Mouse (Mus musculus) erythroblast, adult 5-6 weeks (primary cell): Measurements from ENCODE around the gene Meltf. TPM values are rescaled to one million over a fixed set of nuclear protein-coding genes. Genes with fewer than 3 reads are reported as not detected.
"Not testable (repeated sequence)": the region's sequence is repeated elsewhere in the genome, so short reads cannot be mapped to it uniquely, and the experiment has no call there.

Experiments used
- ATAC-seq: replicated peaks from 2 replicates; pipeline ENCODE4 v1.8.0; 2016; ENCODE audit warnings: moderate number of reproducible peaks, mild to moderate bottlenecking, moderate TSS enrichment, inconsistent platforms; ENCODE audit not compliant: poor library complexity, low FRiP score, severe bottlenecking
- total RNA-seq, 2 experiments: library from RNA; stranded (forward) in 1 of 2; stranded (reverse) in 1 of 2; fragments of 150-400 nt in 1 of 2; fragments of 200-764, 138-1000 nt in 1 of 2; gene quantifications; 2 replicates each; pipeline versions ENCODE4 v1.2.3 to v1.2.4; 2015 to 2017; ENCODE audit warnings: low replicate concordance in 2 of 2

Meltf gene
- total RNA-seq, 2 experiments from 2014 or later: not detected

DNA sequence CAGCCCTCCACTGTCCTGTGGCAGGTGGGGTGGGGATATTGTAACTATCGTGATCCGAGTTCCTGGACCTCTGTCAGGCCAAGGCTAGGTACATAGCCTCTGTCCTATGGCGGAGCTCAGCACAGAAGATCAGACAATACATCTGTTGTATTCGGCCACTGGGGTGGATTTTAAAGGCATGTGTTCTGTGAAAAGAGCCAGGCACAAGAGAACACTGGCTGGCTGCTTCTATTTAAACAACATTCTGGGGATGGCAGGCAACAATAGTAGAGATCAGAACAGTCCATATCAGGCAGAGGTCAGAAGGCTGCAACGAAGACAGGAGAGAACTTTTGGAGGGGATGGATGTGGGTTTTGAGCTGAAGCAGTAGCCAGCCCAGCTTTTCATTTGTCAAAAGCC, 53.6 kb downstream of the Meltf start:
- ATAC-seq: no peak

DNA sequence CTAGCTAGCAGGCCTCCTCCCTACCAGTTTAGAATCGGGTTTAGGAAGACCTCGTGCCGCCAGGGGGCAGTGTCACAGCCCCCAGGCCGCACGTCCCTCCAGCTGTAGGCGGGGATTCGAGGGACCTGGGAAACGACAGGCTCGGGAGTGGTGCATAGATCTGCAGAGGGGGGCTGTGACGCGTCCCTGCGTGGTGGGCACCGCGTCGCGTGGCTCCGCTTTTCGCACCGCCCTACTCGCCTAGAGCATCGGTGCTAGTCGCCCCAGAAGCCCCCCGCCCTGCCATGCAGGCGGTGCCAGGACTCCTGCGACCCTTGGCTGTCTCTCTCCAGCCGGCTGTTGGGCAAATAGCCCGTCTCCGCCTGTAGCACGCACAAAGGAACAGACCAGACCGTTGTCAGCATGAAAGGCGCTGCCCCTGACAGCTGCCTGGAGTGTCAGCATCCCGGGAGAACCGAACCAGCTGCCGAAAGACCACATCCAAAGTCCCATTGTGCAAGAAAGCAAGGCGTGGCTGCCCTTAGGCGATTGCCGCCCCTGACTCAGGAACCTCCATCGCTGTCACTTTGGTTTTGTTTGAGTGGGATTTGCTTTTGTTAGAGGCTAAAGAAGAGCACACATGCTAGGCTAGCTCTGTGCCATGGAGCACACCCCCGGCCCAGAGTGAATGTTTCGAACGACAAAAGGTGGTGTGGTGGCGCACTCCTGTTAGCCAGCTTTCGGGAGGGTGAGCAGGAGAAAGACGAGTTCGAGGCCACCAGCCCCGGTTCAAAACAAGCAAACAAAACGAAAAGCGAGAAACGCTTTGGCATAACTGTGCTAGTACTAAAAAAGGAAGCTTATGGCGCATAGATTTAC, 54.5 kb downstream of the Meltf start:
- no peak for ATAC-seq

DNA sequence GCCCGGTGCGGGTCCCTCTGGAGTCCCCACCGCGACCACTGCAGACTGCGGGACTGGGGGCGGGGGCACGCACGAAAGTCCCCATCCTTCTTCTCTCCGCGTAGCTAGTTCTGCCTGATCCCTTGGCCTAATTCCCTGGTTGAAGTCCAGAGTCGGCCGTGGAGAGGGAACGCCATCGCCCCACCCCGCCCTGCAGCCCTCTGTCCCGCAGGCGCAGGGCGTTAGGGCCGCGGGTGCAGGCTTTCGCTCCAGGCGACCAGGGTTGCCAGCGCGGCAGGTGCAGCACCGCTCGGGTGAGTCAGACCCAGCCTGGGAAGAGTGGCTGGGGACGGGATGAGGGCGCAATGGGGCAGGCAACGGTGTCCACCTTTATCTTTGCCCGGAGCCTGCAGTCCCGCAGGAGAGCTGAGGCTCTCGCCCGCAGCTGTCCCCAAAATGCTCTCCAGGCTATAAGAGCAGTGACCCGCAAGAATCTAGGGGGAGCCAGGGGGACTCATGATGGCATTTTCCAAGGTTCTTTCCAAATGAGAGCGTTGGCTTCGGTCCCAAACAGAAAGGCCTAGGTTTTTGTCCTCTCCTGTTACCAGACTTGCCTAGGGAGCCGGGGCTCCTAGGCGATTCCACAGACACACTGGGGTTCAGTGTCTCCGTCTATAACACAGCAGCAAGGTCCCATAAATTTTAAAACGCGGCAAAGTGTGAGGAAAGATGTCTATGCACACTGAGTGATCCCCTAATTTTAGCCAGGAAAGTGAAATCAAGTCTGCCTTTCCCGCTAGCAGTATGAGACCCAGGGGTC, 55.3 kb downstream of the Meltf start, which contains the start of gene Pigz:
Gene Pigz (plus strand): TSS at position 101 of the 799 bp plus-strand sequence.
- ATAC-seq: no peak

DNA sequence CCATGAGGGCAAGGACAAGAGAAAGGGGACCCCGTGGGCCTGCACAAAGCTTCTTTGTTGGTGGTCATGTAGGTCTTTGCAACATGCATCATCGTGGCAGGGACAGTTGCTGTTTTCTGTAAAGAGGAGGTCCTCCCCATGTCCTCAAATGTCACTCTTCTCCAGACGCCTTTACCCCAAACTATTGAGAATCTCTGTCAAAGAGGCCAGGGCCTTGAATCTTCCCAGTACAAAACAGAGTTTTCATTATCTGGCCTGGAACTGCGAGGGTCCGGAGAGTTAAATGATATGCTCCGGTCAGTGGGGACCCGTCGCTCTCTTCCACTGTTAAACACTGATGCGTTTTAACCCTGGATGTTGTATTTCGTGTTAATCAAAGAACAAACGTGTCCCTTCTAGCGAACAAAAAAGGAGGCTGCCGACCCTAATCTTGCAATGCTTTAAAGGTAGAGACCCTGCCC, 56.0 kb downstream of the Meltf start:
- no peak for ATAC-seq

DNA sequence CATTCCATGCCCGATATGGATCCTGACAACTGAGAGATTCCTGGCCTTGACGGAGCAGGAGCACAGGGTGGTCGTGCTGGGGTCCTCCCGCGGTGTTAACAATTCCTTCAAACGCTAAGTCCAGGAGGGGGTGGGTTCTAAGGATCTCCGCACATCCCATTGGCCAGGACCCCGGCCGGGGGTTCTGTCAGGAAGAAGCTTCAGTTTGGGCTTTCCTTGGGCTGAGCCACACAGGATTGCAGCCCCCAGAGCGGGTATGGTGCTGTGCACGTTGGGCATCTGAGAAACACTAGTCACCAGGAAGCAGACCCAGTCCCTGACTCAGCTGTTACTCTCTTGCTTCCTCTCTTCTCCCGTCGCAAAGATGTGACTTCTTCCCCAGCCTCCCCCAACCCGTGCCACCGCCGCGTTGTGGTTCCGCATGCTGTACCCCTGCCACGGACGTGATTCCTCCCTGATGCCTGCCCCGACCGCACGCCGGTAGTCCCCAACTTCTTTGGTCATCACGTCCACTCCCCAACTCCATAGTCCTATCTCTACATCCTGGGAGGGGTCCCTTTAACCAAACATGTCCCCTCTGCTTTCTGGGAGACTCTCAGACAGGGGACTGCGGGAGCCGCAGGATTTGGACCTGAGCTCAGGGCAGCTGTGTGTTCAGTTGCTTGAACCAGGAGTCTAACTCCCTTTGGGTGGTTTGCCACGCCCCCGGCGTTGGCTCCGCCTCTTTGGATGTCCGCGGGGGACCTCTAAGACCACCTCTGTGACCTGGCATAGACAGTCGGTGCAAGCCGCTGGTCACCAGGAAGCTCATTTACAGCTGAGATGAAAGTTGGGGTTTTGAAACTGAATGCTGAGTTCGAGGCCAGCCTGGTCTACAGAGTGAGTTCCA, 56.7 kb downstream of the Meltf start:
- no peak for ATAC-seq

DNA sequence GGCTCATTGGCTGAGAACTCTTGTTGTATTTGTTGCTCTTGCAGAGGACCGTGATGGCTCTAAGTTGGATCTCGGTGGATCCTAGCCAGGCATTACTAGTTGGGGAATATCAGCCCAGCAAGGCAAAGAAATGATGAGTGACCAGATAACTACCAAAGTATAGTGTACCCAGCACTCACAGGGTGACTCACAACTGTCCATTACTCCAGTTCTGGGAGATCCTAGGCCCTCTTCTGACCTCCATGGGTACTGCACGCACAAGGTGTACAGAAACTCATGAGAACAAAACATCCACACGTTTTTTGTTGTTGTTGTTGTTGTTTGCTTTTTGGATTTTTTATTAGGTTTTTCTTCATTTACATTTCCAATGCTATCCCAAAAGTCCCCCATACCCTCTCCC, 58.0 kb downstream of the Meltf start:
- ATAC-seq: no peak

DNA sequence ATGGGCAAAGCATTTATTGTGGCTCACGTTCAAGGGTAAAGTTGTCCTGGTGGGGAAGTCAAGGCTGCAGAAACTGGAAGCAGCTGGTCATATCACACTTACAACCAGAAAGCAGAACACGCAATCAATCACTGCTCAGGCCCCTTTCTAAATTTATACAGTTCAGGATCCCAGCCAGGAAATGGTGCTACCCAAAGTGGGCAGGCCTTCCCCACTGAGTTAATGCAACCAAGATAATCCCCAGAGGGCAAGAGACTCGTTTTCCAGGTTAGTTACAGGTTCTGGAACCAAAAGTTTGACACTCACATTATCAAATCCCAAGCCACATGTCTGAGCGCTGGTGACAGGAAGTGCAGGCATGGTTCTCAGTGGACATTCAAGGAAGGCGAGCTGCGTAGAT, 60.2 kb downstream of the Meltf start:
- ATAC-seq: no peak

DNA sequence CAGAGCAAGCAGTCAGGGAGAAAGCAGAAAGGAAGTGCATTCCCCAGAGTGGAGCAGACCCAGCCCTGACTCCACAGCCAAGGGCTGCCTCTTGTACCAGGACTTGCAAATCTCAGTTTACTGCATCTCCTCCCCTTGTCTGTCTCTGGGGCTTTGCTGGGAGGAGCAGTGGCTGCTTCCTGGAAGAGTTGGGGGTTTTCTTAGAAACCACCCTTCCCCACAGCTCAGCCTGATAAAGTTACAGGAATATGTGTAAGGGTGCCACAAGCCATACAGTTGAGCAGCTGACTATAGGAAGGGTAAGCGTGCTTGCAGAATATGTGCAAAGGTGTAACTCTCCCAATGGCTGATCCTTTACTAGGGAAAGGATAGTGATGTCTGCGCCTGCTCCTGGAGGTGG, 62.0 kb downstream of the Meltf start:
- ATAC-seq: no peak

DNA sequence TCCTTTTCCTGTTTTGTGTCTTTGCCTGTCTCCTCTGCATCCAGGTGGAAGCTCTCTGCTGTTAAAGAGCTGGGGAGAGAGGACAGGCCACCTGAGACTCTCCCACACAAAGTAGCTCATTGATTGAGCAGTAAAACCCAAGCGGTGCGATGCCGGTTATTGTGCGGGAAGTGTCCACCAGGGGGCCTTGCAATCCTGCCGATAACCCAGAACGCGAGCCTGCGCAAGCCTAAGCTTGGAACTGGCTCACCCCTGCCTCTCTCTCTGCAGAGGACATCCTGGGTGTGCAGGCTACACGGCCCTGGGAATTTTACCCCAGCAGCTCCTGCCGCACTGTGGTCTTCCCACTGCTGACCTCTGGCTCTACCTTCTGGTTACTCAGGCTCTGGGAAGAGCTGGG, 65.4 kb downstream of the Meltf start:
- peak; percentile 60 for ATAC-seq

DNA sequence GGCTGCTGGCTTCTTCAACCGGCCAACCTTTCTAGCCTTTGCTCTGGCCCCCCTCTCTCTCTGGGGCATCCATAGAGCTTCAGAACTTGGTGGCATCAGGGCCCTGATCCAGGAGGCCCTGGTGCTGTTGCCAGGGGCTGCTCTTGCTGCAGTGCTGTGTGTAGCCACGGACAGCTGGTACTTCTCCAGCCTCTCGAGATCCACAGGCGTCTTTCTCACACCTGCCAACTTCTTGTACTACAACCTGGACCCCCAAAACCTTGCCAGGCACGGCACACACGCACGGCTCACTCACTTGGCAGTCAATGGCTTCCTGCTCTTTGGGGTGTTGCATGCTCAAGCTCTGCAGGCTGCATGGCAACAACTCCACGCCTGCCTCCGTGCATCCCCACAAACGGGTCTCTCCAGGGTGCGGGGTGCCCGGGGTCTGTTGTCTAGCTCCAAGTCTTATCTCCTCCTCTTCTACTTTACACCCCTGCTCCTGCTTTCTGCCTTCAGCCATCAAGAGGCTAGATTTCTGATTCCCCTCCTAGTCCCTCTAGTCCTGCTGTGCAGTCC, 66.2 kb downstream of the Meltf start:
- no peak for ATAC-seq

DNA sequence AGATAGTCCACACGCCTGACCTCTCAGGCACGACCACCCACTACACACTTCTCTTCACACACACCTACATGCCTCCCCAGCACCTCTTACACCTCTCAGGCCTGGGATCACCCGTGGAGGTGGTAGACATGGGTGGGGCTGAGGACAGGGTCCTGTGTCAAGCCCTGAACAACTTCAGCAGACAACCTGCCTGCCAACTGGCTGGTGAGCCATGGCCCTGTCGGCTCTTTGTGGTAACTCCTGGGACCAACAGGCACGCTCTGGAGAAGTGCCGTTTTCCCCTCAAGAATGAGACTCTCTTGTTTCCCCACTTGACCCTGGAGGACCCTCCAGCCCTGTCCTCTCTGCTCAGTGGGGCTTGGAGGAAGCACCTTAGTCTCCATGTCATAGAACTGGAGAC, 66.8 kb downstream of the Meltf start:
- ATAC-seq: no peak

DNA sequence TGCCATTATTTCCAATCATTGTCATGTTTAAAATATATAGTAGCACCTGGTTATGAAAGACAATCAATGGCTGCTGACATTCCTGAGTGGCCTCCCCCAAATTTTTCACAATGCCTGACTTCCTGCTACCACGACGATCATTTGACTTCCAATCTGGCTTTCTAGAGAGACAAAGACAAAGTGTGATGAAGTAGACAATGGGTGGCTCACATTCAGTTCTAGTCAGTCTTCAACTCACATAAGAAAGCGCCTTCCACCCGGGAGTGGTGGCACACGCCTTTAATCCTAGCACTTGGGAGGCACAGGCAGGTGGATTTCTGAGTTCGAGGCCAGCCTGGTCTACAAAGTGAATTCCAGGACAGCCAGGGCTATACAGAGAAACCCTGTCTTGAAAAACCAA, 67.4 kb downstream of the Meltf start:
- ATAC-seq: not testable (repeated sequence)

DNA sequence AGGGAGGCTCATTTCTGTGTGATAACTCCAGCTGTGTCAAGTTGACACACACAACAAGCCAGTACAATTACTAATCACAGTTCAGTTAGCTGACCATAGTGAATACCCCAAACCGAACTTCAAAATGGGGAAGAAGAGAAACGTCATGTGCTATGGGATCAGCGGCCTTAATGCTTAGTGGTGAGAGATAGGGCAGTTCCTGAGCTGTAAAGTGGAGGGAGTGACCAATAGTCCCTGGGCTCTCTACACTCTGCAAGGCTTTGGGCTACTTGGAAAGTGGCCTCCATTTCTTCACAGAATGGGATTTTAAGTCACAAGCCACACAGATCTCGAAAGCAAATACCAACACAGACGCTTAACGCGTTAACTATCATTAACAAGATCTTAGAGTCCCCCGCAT, 68.7 kb downstream of the Meltf start:
- no peak for ATAC-seq

DNA sequence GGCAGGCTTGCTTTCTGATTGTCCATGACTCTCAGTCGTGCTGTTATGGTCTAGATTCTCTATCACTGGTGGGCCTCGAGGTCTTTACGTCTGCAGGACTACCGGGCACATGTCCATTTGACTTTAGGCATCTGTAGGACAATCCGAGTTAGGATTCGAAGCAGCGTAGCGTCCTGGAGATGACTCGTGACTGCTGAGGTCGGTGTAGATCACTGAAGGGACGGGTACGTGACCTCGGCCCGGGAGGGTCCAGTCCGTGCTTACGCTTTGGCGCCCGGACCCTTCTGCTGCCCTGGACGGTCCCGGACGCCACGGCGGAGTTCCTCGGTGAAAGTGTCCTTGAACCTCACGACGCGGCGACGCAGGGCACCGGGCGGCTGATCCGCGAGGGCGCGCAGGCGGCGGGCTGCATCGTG, 69.3 kb downstream of the Meltf start:
- ATAC-seq: peak; percentile 16

DNA sequence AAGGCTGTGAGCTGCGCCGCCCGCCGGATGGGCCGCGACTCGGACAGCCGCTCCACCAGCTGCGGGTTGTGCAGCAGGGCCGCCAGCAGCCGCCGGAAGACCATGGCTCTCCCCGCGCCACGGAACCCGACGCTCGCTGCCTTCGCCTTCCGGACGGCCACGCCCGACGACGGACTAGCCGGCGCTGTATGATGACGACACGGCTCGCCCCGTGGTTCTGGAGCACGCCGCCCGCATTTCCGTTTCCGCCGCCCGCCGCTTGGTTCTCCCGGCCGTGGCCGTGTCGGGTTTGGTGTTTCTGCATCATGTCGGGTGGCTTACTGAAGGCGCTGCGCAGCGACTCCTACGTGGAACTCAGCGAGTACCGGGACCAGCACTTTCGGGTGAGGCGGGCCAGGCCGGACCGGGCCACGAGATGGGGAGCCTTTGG, 69.8 kb downstream of the Meltf start, which contains the start of the genes 0610012G03Rik and Ncbp2:
Gene 0610012G03Rik (minus strand): TSS at position 150 of the 430 bp plus-strand sequence.
Gene Ncbp2 (plus strand): TSS at position 169 of the 430 bp plus-strand sequence.
- ATAC-seq: peak; percentile 95
